Mouse (Mus musculus): ENCODE data around the gene Gpr19.
A peak's percentile ranks its signal among the peaks of the same experiment; 100 is the strongest.

The Gpr19 gene

DNA sequence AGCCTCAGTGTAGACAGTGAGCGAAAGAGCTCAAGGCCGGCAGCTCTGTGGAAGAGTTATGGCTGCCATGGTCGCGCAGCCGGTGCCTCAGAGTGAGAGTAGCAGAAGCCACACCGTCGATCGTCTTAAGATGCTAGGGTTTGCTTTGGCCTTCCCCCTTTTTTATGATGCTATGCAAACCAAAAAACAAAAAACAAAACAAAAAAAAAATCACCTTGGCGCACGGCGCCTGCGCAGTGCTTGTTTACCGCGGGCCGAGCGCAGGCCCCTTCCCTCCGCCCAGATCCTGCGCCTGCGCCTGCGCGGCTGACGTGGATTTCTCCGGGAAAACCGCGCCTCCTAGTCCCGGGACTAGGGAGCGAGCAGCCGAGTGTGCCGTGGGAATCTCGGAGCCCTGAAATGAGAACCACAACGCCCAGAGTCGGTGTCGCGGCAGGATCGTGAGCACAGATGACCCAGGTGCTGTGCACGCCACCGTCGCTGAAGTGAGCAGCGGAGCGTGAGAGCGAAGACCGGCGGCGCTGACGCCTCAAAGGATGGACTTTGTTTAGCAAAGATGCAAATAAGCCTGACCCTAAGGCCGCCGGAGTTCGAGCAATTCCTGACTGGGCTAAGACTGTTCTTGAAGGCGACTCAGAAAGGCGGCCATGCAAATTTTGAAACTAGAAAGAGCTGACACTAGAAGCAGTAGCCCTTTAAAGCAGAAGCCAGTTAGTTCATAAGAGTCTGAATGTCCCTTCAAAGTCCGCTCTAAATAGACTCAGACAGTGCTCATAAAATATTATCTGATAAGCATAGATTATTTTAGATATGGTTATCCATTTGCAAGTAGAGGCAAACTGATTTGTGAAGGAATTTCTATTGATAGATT lies at the start of gene Gpr19:
Gene Gpr19, minus strand, starts transcription at position 484 of the 871 bp plus-strand sequence.
- peak; percentile 84 for DNase-seq (ENCODE audit: low spot score)

DNA sequence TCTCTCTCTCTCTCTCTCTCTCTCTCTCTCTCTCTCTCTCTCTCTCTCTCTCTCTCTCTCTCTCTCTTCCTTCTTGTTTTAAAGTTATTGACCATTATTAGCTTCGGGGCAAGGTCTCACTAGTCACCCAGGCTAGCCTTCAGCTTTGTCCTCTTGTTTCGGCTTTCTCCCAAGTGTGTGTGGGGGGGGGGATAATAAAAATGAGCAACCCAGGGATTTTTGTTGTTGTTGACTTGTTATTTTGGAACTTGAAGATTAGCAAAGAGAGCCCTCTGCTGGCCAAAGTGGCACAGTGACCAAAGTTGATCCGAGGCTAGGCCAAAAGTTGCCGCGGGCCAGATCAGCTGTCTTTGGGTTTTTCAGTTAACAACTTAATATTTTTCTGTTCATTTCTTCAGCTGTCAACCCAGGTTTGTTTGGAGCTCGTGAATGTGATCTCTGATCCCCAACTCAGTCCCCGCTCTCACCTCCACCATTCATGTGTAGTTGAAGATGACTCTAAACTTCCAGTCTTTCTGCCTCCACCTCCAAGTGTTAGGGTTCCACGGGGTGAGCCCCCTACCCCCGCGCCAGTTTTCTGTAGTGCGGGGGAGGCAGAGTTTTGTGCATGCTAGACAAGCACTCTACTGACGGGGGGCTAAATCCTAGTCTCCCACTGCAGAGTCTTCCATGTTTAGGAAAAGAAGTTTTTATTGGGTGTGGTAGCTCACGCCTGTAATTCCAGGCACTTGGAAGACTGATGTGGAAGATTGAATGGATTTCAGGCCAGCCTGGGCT lies 49.1 kb upstream of the Gpr19 start:
- peak; percentile 57 for DNase-seq (ENCODE audit: low spot score)

DNA sequence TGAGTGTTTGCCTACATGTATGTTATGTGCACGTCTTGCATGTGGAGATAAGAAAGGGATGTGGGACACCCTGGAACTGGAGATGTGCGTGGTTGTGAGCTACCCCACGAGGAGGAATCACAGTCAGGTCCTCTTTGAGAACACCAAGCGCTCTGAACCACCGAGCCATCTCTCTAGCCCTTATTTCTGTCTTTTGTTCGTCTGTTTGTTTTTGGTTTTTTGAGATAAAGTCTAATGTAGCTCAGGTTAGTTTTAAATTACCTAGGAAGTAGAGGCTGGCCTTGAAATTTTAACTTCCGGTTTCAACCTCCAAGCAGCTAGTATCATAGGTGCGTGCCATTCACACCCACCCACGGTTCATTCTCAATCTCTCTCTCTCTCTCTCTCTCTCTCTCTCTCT lies 48.5 kb upstream of the Gpr19 start:
- no peak for DNase-seq (ENCODE audit: low spot score)

DNA sequence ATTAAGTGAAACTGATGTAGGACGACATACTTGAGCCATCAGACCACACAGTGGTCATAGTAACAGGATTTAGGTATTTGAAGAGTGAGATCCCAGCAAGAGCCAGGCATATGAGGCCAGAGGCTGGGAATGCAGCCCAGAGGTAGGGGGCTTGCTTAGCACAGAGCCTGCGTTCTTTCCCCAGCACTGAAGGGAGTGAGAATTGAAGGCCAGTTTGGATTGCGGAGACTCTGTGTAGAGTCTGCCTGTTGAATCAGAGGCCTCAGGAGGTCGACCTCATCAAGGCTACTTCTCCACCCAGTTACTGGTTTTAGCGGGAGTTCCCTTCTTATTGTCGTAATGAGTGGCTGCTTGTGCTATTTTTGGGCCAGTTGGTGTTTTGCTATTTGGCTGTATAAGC lies 47.7 kb upstream of the Gpr19 start:
- DNase-seq (ENCODE audit: low spot score), result no peak

DNA sequence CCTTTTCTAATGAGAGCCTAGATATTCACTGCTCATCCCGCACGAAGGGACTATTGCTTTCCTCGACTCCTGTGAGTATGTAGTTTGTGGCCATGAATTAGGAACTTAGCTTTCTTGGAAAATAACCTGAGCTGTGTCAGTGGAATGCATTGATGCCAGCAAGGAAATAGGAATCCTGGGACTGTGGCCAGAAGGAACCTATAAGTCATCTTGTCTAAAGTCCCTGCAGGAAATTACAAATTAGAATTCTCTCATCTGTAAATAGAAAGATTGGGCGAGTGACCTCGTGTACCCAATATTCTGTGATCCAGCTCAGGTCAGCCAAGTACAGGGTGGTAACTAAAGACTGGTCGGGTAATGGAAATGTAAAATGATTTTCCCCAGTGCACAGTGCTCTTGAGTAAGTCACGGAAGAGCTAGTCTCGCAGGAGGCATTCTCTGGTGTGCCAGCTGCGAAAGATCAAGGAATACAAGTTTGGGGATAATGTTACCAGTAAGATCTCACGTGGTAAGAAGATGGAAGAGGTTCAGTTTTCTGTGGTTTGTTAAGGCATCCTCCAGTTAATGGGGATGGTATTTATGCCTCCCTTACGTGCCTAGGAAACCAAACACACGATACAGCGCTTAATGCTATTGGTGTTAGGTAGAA lies 45.5 kb upstream of the Gpr19 start:
- no peak for DNase-seq (ENCODE audit: low spot score)

DNA sequence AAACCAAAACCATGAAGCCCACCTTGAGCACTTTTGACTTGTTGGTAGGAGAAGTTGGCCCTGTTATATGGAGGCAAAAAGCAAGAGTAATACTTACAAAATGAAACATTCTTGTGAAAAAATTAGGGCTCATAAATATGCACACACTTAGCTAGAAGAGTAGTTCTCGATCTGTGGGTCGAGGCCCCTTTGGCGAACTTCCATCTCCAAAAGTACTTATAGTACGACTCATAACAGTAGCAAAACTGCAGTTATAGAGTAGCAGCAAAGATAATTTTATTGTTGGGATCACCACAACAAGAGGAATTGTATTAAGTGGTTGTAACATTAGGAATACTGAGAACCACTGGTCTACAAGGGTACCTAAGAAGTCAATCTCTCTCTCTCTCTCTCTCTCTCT lies 41.4 kb upstream of the Gpr19 start:
- DNase-seq (ENCODE audit: low spot score), result no peak

DNA sequence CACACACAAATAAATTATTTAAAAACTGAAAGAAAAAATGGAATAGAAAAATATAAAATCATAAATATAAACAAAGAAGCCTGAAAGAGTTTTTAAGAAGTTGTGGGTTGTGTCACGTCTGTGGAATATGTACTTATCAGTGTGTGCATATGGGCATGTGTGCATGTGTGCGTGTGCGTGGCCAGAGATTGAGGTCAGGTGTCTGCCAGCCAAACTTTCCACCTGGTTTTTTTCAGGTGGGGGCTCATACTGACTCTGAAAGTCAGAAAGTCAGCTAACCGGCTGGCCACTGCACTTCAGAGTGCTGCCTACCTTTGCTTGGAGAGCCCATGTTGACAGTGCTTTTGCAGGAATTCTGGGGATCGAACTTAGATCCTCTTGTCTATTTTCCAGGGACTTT lies 35.9 kb upstream of the Gpr19 start:
- DNase-seq (ENCODE audit: low spot score), result no peak

DNA sequence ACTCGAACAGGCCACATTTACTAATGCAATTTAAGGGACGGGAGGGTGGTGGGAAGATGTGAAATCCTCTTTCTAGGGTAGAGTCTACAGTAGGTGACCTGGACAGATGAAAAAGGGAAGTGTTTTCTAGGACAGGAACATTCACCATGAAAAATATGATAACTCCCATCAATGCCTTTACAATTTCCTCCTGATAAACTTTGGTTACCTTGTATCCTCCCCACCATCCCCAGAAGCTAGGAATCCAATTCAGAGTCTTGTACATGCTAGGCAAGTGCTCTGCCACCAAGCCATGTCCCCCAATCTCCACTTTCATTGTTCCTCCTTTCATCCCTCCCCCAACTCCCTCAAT lies 34.8 kb upstream of the Gpr19 start:
- DNase-seq (ENCODE audit: low spot score), result no peak

DNA sequence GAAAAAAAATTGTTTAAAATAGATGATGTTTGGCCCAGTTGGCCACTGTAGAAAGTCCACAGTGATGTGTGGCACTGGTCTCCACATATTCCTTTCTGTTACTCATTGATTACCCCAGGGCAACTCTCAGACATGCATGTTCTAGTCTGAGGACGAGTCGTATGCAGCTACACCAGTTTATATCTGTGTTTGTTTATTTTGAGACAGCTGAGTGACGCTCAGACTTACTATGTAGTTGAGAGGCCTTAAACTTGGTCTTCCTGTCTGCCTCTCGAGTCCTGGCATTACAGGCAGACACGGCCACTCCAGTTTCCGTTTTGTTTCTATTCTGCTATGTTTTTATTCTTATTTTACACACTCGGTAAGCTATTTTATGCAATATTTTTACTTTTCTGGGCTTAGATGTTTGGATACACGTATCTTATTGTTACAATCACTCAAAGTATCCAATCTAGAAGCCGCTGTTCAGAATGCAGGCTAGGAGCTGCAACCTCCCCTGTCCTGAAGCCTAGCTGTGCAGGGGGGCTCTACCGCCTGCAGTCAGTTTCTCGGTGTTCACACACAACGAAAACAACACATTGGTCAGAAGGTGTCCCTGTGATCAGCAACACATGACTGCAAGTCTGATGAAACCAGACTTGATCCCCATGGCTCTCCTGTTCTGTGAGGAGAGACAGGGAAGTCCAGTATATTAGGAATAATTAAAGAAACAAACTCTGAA lies 34.3 kb upstream of the Gpr19 start:
- DNase-seq (ENCODE audit: low spot score), result no peak

DNA sequence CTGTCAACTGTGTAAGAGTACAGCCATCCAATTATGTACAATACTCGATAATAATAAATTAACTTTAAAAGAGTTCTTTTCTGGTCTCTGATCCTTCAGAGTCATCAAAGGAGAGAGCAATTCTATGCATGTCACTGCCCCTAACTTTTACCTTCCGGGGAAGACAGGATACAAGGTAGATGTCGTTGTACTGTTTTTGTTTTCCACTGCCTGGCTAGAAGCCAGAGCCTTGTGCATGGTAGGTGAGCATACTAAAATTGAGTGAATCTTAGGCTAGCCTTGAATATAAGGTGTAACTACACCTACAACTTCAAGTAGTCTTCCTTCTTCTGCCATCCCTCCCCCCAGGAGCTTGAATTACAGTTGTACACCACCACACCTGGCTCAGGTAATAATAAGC lies 32.8 kb upstream of the Gpr19 start:
- no peak for DNase-seq (ENCODE audit: low spot score)

DNA sequence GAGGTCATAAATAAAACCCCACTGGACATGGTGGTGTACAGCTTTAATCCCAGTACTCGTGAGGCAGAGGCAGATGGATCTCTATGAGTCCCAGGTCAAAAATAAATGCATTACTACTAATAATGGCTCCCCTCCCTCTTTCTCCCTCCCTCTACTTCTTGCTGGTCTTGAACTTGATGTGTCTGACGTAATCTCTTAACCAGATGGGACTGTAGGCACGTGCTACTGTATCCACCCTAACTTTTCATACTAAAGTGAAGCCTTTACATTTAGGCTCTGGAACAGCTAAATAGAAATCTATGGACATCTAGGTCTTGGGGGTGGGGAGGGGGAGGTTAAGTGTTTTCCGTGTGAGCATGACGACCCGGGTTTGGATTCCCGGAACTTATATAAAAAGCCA lies 32.0 kb upstream of the Gpr19 start:
- DNase-seq (ENCODE audit: low spot score), result no peak

DNA sequence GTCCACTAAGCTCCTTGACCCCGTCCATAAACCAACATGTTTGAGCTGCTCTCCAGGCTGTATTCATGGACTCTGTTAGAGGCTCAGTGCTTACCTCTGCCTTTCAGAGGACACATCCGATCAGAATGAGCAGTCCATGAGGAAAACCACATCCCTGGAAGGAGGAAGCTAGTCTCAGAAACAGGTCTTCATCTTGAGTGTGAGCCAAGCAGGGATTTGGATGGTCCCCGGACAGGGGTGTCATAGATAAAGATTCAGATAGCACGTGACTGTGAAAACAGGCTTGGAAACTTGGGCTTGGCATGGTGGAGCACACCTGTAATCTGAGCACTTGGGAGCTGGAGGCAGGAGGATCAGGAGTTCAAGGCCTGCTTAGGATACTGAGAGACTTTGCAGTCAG lies 31.5 kb upstream of the Gpr19 start:
- DNase-seq (ENCODE audit: low spot score), result no peak

DNA sequence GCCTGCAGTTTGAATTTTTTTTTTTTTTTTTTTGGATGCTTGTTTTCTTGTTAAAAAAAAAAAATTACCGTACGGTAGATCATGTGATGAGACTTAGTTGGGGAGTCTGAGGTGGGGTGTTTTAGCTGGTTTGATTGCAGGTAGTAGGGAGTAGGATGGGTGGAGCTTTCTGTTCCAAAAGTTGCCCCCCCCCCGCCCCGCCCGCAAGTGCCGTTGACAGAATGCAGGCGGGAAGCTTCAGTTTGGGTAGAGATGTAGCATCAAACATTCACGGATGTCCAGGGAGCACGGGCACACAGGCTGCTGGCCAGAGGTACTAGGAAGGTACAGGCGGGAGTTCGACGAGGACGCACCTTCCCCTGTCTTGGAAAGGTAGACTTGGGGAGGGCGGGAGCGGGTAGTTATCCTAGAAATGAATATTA lies 30.5 kb upstream of the Gpr19 start:
- DNase-seq (ENCODE audit: low spot score), result no peak

DNA sequence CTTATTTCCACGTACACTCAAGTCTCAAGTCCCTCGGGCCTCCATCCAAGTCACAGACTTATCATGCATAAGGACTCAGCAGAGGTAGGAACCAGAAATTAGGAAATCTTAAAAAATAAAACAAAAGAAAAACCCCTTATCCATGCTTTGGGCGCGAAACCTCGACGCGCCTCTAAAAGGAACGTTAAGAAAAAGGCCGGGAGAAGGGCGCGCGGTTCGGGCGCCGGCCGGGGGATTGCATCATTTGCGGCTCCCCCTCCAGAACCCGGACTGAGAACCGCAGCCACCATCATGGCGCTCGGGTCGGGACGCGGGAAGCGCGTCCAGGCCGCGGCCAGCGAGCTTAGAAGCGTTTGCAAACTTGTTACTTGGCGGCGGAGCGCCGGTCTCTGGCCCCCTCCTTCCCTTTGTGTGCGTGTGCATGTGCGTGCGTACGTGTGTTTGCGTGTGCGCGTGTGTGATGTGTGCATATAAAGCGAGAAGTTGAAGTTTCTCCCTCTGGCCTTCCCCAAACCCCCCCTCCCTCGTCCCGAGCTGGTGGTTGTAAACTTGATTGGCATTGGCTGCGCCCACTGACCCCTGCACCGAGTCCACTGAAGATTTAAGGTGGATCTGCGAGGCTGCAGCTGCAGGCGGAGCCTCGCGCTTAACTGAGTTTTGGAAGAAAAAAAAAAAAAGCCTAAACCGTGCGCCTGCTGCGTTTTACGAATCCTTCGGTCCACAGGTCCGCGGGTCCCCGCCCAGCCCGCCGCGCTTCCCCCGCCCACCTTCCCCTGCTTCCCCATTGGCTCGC lies 29.9 kb upstream of the Gpr19 start:
- peak; percentile 73 for DNase-seq (ENCODE audit: low spot score)

DNA sequence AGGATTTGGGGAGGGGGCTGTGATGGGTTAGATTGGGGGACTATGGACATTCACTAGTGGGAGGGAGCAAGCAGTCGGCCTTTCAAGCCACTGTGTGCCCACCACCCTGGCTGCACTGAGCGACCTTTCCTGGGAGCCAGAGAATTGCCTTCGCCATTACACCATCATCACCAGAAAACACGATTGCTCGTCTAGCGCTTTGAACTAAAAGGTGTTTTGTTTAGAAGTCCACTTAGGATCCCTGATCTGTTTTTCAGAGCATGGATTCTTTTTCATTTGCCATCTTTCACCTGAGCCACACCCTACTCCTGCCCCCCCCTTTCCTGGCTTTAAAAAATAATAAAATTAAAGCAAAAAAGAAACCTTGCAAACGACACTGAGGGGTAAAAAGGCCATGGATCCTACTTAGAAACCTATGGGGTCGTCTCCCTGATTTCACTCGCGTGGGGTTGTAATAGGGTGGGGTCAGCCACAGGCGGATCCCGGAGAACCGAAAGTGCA lies 29.3 kb upstream of the Gpr19 start:
- DNase-seq (ENCODE audit: low spot score), result no peak

DNA sequence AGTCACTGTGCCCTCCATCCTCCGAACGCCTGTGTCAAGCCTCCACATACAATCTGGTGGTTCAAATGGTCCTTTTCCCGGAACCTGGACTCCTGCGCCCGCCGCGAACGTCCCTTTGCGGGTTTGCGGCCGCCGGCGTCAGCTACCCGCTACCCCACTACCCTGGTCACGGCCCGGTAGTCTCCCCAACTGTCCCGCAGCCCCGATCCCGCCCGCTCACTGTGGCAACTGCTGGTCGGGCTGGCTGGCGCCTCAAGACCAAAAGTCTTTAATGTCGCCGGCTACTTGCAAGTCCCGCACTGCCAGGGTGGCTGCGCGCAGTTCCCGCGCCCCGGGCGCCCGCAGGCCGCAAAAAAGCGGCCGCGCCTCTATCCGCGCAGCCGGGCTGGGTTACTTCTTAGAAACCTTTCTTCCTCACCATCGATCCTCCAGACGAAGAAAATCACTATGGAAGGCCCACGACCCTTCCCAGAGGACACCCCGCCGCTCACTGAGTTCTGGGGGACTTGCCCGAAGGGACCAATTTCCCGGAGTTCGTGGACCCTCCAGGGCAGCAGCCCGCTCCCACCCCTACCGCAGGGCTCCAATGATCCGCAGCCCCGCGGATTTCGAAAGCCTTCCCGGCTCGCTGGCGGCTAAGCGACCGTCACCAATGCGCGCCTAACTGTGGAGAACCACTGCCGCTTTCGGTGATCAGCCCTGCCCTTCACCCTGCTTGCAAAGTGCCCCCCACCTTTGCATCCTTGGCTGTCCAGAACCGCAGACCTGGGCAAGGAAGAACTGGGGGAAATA lies 28.6 kb upstream of the Gpr19 start:
- DNase-seq (ENCODE audit: low spot score), result peak; percentile 42

DNA sequence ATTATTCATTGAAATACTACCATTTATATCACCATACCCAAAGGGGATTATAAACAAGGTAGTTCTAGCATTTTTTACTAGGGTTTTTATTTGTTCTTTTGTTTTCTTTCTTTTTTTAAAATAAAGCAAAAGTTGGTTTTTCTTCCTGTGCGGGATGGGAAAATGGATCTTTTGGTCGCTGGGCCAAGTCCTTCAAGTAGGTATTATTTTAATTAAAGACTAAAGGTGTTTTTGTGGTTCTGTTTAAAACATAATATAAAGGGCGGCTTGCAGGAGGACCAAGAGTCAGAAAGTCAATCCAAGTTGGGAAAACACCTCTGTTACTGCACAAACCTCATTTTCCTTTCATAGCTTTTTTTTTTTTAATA lies 27.9 kb upstream of the Gpr19 start:
- DNase-seq (ENCODE audit: low spot score), result no peak

DNA sequence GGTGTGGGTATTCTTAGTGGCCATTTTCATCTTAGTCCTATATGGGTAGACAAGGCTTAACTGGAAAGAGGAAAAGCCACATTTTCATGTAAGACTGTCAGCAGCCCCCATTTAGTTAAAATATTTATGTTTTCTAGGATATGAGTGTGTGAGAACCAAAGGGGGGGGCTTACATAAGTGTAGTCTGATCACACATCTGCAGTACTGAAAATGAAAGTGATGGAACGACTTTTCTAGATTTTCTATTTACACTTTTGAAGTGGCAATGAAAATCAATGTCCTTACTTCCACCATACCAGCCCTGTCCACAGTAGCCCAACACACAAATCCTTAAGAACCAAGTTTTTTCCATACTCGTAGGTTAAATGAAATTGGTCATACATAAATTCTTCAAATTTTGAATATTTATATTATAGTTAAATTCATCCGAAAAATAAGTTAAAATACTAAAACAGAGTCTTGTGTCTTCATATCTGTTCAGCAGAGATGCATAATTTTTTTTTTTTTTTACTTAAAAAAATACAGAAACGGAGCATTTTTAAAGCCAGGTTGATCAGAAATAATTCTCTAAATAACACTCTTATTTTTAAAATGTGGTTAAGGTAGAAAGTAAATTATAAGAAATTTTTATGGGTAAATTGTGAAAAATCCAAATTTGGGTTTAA lies 27.4 kb upstream of the Gpr19 start:
- DNase-seq (ENCODE audit: low spot score), result no peak

DNA sequence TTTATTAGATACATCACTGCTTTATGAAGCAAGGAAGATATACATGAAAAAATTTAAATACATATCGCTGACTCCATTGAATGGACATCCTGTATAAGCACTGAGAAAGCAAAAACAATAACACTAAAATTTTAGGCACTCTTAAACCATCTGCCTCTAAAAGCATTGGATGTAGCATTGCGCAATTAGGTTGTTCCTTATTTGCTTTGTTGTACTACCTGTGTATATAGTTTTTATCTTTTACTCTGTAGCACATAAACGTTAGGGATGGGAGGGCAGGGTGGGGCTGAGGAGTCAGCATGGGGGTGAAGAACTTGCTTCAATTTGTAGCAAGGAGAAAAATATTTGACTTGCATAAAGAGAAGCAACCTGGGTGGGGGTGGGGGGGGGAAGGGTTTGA lies 25.9 kb upstream of the Gpr19 start:
- no peak for DNase-seq (ENCODE audit: low spot score)

DNA sequence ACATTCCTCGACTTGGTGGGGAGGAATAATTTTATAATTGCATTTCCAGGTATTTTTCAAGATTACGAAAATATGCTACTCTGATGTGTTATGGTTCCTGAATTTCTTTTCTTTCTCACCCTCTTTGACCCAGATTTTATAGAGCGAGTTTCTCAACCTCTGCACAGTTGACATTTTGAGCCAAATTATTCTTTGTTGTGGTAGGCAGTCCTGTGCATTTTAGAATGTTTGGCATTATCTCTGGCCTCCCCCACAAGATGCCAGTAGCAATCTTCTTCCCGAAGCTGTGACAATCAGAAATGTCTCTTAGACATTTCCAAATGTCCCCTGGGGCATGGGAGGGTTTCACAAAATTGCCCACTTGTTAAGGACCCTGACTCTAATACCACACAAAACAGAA lies 25.3 kb upstream of the Gpr19 start:
- no peak for DNase-seq (ENCODE audit: low spot score)

Data from ovary, postnatal 14 days (tissue).